Mouse (Mus musculus): ENCODE results near the gene Ppp4c. TPM values are rescaled to one million over a fixed set of nuclear protein-coding genes. Genes with fewer than 3 reads are reported as not detected.

The Ppp4c gene
- polyA plus RNA-seq, 1 experiment from 2014 or later = 374 TPM

DNA sequence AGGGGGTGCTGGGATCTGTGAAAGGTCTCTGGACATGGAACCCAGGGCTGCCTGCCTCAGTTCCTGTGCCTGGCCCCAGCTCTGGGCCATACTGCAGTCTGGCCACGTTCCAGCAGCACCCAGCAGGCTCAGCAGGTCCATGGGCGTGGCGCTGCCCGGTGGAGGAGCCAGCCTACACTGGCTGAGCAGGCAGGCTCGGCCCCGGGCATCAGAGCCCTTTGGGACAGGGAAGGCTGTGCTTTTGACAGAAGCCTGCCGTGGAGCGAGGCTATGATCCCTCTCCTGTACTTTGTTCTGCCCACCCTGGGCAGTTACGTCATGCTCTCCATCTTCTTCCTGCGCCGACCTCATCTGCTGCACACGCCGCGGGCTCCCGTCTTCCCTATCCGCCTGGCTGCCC lies 26.1 kb downstream of the Ppp4c start, which contains the start of gene Gdpd3:
Gdpd3 (plus strand) TSS at position 134 of the 400 bp plus-strand sequence.
- no peaks in the 10 kb centered on the region for H3K4me1 ChIP-seq (ENCODE audit: control insufficient read depth, insufficient read depth, low read length)
- H3K9ac ChIP-seq (replicated peaks; ENCODE audit: low read length) = no peak within 1 kb of the TSS
- no peak for ATAC-seq (replicated peaks; ENCODE audit: insufficient number of reproducible peaks, low FRiP score, low TSS enrichment, low read depth)
- H3K4me2 ChIP-seq (ENCODE audit: low read depth, low read length) = no peak within 1 kb of the TSS
- H3K27ac ChIP-seq (replicated peaks; ENCODE audit: low read depth, low read length) = no peak within 1 kb of the TSS
- no peaks in the 10 kb centered on the region for H3K27me3 ChIP-seq (ENCODE audit: control insufficient read depth, insufficient read depth, low read length)
- DNase-seq (ENCODE audit: low spot score) = no peak
- H3K9me3 ChIP-seq (replicated peaks; ENCODE audit: control insufficient read depth, low read length) = no peaks in the 10 kb centered on the region
- H3K4me3 ChIP-seq (ENCODE audit: low read depth, low read length) = no peak within 1 kb of the TSS
- 93% methylated on average over 16 of the region's 16 CpGs for whole genome bisulfite sequencing
- peaks cover 8% of the 10 kb centered on the region for H3K36me3 ChIP-seq (replicated peaks; ENCODE audit: control insufficient read depth, insufficient read depth, low read depth, low read length)

DNA sequence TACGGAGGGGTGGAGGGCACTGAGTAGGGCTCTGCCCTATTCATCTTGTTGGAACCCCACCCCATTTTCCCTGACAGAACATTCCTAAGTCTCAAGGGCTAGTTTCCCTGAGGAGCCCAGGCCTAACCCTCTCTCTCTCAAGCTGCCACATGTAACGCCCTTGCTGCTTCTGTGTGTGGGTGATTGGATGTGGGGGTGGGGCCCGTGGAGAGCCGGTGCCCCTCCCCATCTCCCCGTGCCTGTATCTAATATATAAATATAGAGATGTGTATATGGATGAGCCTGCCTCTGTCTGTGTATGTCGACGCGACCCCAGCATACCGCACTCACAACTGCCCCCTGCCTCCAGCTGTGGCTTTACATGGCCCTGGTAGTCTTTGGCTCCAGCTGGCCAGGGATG lies 26.8 kb downstream of the Ppp4c start:
- H3K9ac ChIP-seq (replicated peaks; ENCODE audit: low read length) = no peak overlapping the region
- WGBS = 90% methylated on average over 9 of the region's 9 CpGs
- H3K4me1 ChIP-seq (ENCODE audit: control insufficient read depth, insufficient read depth, low read length) = no peaks in the 10 kb centered on the region
- peaks cover 6% of the 10 kb centered on the region for H3K36me3 ChIP-seq (replicated peaks; ENCODE audit: control insufficient read depth, insufficient read depth, low read depth, low read length)
- H3K27me3 ChIP-seq (ENCODE audit: control insufficient read depth, insufficient read depth, low read length) = no peaks in the 10 kb centered on the region
- no peaks in the 10 kb centered on the region for H3K9me3 ChIP-seq (replicated peaks; ENCODE audit: control insufficient read depth, low read length)
- no peak overlapping the region for H3K4me2 ChIP-seq (ENCODE audit: low read depth, low read length)
- no peak overlapping the region for H3K4me3 ChIP-seq (ENCODE audit: low read depth, low read length)
- no peak for ATAC-seq (replicated peaks; ENCODE audit: insufficient number of reproducible peaks, low FRiP score, low TSS enrichment, low read depth)
- no peak for DNase-seq (ENCODE audit: low spot score)
- no peak overlapping the region for H3K27ac ChIP-seq (replicated peaks; ENCODE audit: low read depth, low read length)

DNA sequence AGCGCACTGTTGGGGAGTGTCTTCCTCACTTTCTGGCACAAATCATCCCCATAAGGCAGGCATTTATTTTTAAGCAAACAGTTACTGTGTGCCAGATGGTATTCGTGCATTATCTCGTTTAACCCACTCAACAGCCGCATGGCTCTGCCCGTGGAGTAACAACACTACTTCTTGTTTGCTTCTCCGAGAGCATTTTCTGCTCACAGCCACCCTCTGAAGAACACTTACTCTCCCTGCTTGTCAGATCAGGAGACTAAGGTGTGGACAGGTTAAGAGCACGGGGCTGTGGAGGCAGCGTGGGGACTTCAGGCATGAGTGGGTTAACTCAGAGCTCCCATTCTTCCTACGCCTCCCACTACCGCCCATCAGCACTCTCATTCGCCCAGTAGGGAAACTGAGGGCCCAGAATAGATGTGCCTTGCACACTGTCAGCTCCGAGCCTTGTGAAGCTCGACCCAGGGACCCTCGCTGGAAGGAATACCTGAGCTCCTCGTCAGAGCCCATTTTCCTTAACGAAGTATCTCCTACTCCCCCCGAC lies 29.8 kb downstream of the Ppp4c start:
- peaks cover 4% of the 10 kb centered on the region for H3K36me3 ChIP-seq (replicated peaks; ENCODE audit: control insufficient read depth, insufficient read depth, low read depth, low read length)
- H3K9ac ChIP-seq (replicated peaks; ENCODE audit: low read length) = no peak overlapping the region
- ATAC-seq (replicated peaks; ENCODE audit: insufficient number of reproducible peaks, low FRiP score, low TSS enrichment, low read depth) = no peak
- H3K27ac ChIP-seq (replicated peaks; ENCODE audit: low read depth, low read length) = no peak overlapping the region
- H3K27me3 ChIP-seq (ENCODE audit: control insufficient read depth, insufficient read depth, low read length) = no peaks in the 10 kb centered on the region
- H3K9me3 ChIP-seq (replicated peaks; ENCODE audit: control insufficient read depth, low read length) = no peaks in the 10 kb centered on the region
- WGBS = 67% methylated on average over 17 of the region's 17 CpGs
- H3K4me1 ChIP-seq (ENCODE audit: control insufficient read depth, insufficient read depth, low read length) = no peaks in the 10 kb centered on the region
- no peak overlapping the region for H3K4me2 ChIP-seq (ENCODE audit: low read depth, low read length)
- no peak overlapping the region for H3K4me3 ChIP-seq (ENCODE audit: low read depth, low read length)
- DNase-seq (ENCODE audit: low spot score) = no peak

DNA sequence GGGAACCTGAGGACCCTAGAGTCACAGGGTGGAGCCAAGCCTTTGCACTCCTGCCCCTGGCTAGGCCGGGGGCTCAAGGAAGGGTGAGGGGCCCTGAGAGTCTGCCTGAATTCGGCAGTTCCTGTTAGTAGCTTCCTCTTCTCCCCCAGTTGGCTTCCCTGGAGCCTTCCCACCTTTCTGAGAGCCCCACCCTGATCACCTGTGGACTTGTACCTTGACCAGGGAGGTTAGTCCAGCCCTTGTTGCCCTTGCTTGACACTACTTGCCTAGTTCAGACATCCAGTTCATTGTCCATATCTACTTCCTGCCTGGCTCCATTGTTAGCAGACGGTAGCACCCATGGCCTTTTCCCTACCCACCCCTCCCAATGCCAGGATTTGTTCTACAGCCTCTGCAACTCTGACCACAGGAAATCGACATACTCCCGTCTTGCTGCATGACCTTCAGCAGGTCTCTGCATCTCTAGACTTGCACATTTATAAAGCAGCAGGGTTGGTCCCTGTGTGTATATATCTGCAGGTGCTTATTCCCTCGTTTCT lies 30.7 kb downstream of the Ppp4c start:
- Histone ChIP-seq H3K9ac (replicated peaks; ENCODE audit: low read length) (0 out of 2 replicates have a peak overlapping the region, but pooled peaks have one; percentile 1), H3K36me3 (replicated peaks; ENCODE audit: control insufficient read depth, insufficient read depth, low read depth, low read length) (peaks cover 2% of the 10 kb centered on the region; the same call in 1 of the 2 replicates), H3K27me3 (ENCODE audit: control insufficient read depth, insufficient read depth, low read length) (no peaks in the 10 kb centered on the region), H3K9me3 (replicated peaks; ENCODE audit: control insufficient read depth, low read length) (no peaks in the 10 kb centered on the region), H3K27ac (replicated peaks; ENCODE audit: low read depth, low read length) (no peak overlapping the region), H3K4me3 (ENCODE audit: low read depth, low read length) (no peak overlapping the region), H3K4me2 (ENCODE audit: low read depth, low read length) (no peak overlapping the region), H3K4me1 (ENCODE audit: control insufficient read depth, insufficient read depth, low read length) (no peaks in the 10 kb centered on the region)
- ATAC-seq (replicated peaks; ENCODE audit: insufficient number of reproducible peaks, low FRiP score, low TSS enrichment, low read depth) (no peak), DNase-seq (ENCODE audit: low spot score) (no peak)
- 74% methylated on average over 6 of the region's 6 CpGs for WGBS

DNA sequence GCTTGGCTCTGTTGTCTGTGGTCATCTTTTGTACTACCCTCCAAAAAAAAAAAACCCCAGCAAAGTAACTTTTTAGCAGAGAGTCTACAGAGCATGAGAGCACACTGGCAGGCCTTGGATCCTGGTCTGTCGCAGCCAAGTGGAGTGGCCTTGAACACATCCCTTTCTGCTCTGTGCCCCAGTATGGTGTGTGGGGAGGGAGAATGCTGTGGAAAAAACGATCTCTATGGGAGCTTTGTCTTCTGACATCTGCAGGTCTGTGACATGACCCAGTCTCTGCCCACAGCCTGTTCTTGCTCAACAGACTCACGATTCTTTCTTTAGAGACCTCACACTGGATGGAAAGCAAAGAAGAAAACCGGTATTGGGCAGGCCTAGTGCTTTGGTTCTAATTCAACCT lies 31.3 kb downstream of the Ppp4c start:
- H3K27me3 ChIP-seq (ENCODE audit: control insufficient read depth, insufficient read depth, low read length) = no peaks in the 10 kb centered on the region
- H3K4me1 ChIP-seq (ENCODE audit: control insufficient read depth, insufficient read depth, low read length) = no peaks in the 10 kb centered on the region
- H3K4me3 ChIP-seq (ENCODE audit: low read depth, low read length) = no peak overlapping the region
- no peak overlapping the region for H3K27ac ChIP-seq (replicated peaks; ENCODE audit: low read depth, low read length)
- no peak for ATAC-seq (replicated peaks; ENCODE audit: insufficient number of reproducible peaks, low FRiP score, low TSS enrichment, low read depth)
- H3K36me3 ChIP-seq (replicated peaks; ENCODE audit: control insufficient read depth, insufficient read depth, low read depth, low read length) = no peaks in the 10 kb centered on the region; the same call in 1 of the 2 replicates
- DNase-seq (ENCODE audit: low spot score) = no peak
- peak overlapping the region; percentile 85 for H3K4me2 ChIP-seq (ENCODE audit: low read depth, low read length)
- 0 out of 2 replicates have a peak overlapping the region, but pooled peaks have one; percentile 1 for H3K9ac ChIP-seq (replicated peaks; ENCODE audit: low read length)
- 67% methylated on average over 4 of the region's 4 CpGs for WGBS
- H3K9me3 ChIP-seq (replicated peaks; ENCODE audit: control insufficient read depth, low read length) = no peaks in the 10 kb centered on the region

DNA sequence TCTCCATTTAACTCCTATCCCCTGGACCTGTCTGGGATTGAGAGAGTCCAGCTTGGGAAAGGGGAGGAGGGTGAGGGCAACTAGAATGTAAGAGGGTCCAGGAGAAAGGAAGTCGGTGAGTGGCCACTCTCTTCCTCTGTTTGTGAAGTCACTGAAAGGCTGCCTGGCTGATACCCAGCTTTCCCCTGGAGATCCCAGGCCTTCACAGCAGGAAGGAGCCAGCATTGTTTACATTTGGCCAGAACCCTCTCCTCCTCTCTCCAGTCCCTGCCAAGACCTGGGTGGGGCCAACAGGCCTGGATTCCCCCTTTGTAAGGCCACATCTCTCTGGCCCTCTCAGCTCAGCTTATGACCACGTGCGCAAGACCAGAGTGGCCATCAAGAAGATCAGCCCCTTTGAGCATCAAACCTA lies 31.9 kb downstream of the Ppp4c start:
- Histone ChIP-seq H3K9ac (replicated peaks; ENCODE audit: low read length) (peak overlapping the region; percentile 89), H3K4me2 (ENCODE audit: low read depth, low read length) (peak overlapping the region; percentile 85), H3K36me3 (replicated peaks; ENCODE audit: control insufficient read depth, insufficient read depth, low read depth, low read length) (no peaks in the 10 kb centered on the region; the same call in 1 of the 2 replicates), H3K9me3 (replicated peaks; ENCODE audit: control insufficient read depth, low read length) (no peaks in the 10 kb centered on the region), H3K4me1 (ENCODE audit: control insufficient read depth, insufficient read depth, low read length) (no peaks in the 10 kb centered on the region), H3K27ac (replicated peaks; ENCODE audit: low read depth, low read length) (no peak overlapping the region), H3K4me3 (ENCODE audit: low read depth, low read length) (peak overlapping the region; percentile 74), H3K27me3 (ENCODE audit: control insufficient read depth, insufficient read depth, low read length) (no peaks in the 10 kb centered on the region)
- DNase-seq (ENCODE audit: low spot score) (no peak), ATAC-seq (replicated peaks; ENCODE audit: insufficient number of reproducible peaks, low FRiP score, low TSS enrichment, low read depth) (peak; percentile 6; the same call in 1 of the 2 replicates)
- 26% methylated on average over 3 of the region's 3 CpGs for WGBS

DNA sequence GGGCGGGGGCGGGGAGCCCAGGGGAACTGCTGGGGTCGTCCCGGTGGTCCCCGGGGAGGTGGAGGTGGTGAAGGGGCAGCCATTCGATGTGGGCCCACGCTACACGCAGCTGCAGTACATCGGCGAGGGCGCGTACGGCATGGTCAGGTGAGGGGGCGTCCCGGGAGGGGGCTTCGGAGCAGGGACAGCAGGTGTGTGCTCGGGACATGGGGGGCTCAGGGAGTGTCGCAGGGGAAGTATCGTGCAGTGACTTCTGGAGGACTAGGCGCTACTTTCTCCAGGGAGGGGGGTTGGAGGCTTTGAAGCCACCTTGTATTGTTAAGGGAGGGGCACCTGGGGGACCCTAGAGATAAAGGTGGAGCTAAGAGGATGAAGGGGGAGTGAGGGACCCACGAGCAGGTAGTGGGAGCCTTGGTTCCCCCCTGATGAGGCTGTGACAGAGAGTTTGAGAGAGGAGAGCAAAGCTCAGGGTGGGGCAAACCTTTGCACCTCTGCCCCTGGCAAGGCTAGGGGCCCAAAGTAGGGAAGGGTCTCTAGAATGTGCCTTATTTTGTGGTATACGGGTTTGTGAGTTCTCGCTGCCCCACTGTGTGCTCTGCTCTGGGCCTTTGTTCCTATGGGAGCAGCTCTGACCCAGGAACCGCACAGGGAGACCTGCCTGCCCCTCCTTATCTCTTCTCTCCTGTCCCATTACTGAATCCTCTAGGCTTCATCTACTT lies 32.5 kb downstream of the Ppp4c start:
- no peaks in the 10 kb centered on the region for H3K27me3 ChIP-seq (ENCODE audit: control insufficient read depth, insufficient read depth, low read length)
- peak overlapping the region; percentile 77 for H3K27ac ChIP-seq (replicated peaks; ENCODE audit: low read depth, low read length)
- ATAC-seq (replicated peaks; ENCODE audit: insufficient number of reproducible peaks, low FRiP score, low TSS enrichment, low read depth) (peak; percentile 27), DNase-seq (ENCODE audit: low spot score) (no peak)
- peak overlapping the region; percentile 85 for H3K4me2 ChIP-seq (ENCODE audit: low read depth, low read length)
- H3K36me3 ChIP-seq (replicated peaks; ENCODE audit: control insufficient read depth, insufficient read depth, low read depth, low read length) = no peaks in the 10 kb centered on the region; the same call in 1 of the 2 replicates
- under 1% methylated on average over 22 of the region's 24 CpGs for whole genome bisulfite sequencing
- H3K4me1 ChIP-seq (ENCODE audit: control insufficient read depth, insufficient read depth, low read length) = no peaks in the 10 kb centered on the region
- H3K4me3 ChIP-seq (ENCODE audit: low read depth, low read length) = peak overlapping the region; percentile 74
- H3K9me3 ChIP-seq (replicated peaks; ENCODE audit: control insufficient read depth, low read length) = no peaks in the 10 kb centered on the region
- peak overlapping the region; percentile 89 for H3K9ac ChIP-seq (replicated peaks; ENCODE audit: low read length)

Data from embryonic facial prominence, embryonic 11.5 days (tissue).